Mouse (Mus musculus): ENCODE measurements around the gene Il22ra1.
A peak's percentile ranks its signal among the peaks of the same experiment; 100 is the strongest.

DNA sequence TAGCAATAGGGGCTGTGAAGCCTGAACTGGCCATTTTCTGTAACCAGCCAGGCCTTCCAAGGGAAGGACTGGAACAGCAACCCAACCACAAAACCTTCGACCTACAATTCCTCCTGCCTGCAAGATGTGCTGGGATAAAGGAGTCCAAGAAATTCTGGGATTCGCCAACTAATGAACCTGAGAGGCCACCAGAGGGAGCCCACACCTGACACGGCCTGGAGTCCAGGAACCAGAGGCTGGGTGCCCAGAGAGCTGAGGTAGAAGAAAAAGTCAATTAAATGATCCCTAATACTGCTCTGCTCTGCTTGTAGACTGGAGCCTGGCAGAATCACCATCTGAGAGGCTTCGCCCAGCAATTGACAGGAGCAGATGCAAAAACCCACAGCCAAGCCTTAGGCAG lies 44.4 kb upstream of the Il22ra1 start:
- peak; percentile 65 for TF ChIP-seq CTCF (IDR thresholded peaks at IDR 0.05; ENCODE audit: low read depth)
- TF ChIP-seq EP300 (IDR thresholded peaks at IDR 0.05; ENCODE audit: low read depth), result no peak
